Mouse (Mus musculus) adrenal gland, adult (tissue): ENCODE measurements at regions not wholly inside any gene's neighbourhood (a gene's known extent, or its start where the extent isn't known, plus 50 kb on each side); places are given as distances from the start of the nearest gene placed in this dataset.
"Not testable (repeated sequence)": the region's sequence is repeated elsewhere in the genome, so short reads cannot be mapped to it uniquely, and the experiment has no call there.

Source experiments
- DNase-seq, 2 experiments: peaks; one replicate each; pipeline ENCODE4 v3.0.0; 2022 to 2023; ENCODE audit warnings: low spot score in 1 of 2; ENCODE audit not compliant: inconsistent age in 2 of 2

DNA sequence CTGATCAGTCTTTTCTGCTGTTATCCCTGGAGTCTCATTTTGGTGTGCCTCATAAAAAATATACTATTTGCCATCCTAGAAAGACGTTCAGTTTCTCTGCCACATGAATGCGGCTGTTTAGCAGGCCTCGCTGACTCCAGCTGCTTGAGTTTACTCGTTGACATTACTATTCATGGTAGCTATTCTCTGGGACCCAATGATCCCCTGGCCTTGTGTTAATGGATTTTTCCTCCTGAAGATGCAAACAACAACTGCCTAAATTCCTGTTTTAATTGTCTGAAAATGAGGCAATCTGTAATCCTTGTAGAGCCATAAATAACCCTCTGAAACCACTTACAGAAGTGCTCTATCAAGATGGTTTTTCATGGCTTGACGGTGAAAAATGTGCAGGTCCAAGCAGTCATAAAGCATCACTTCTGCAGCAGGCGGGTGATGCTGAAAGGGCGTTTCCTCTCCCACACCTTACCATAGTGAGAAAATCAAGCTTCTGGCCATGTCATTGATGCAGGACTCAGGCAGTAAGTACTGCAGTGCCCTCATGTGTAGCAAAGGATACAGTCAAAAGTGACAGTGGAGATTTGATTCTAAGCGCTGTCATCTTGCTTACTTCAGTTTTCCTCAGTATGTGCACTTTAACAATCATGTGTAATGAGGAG is 419.7 kb upstream of the Lrp1b start:
- no peak for DNase-seq

DNA sequence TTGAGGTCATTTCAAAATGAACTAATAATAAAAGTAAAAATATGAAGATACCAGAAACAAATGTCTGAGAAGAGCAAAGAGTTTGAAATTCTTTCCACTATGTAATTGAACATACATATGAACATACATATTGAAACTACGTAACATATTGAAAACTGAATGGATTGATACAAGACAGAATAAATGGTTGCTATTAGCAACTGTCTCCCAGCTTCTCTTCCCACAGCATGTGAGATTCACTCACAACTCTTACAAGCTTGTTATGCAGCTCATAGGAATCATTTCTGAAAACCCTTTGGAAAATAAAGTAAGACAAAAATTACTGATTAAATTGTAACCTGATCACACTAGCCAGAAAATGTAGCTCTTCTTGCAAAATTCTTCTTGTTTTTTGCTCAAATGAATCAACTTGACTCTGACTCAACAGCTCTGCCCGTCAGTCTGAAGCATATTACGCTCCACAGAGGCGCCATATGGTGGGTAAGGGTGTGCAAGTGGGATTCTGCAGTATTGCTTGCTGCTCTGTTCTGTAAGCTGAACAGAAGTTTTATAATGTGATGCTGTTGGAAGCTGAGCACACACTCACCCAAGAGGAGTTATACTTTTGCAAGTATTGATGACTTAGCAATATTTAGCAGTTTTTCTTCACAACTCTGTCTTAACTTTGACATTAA is 444.3 kb upstream of the Lrp1b start:
- no peak for DNase-seq

DNA sequence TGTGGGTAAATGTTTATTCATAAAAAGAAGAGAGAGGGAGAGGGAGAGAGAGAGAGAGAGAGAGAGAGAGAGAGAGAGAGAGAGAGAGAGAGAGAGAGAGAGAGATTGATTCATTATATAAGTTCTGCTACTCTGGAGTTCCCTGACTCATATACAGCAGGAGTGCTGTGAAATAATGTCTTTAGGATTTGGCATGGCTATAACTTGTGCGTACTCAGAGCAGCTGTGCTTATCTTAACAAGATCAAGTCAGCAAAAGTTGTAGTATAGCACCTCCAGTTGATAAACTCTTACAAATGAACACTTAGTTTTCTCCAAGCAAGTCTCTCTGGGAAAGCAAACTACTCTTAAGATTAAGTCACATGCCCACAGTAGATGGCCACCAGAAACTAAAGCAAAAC is 435.3 kb upstream of the Kynu start:
- DNase-seq, result no peak

DNA sequence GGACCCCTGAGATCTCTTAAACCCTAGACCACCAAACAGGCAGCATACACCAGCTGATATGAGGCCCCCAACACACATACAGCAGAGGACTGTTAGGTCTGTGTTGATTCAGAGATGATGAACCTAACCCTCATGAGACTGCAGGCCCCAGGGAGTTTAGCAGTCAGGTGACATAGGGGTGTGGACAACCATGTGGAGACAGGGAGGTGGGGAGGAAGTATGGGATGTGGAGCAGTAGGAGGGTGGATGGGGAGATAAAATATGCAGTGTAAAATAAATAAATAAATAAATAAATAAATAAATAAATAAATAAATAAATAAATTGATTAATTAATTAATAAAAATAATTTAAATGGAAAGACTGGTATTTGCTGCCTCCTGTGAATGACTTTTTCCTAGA is 401.6 kb upstream of the Kynu start:
- no peak for DNase-seq

DNA sequence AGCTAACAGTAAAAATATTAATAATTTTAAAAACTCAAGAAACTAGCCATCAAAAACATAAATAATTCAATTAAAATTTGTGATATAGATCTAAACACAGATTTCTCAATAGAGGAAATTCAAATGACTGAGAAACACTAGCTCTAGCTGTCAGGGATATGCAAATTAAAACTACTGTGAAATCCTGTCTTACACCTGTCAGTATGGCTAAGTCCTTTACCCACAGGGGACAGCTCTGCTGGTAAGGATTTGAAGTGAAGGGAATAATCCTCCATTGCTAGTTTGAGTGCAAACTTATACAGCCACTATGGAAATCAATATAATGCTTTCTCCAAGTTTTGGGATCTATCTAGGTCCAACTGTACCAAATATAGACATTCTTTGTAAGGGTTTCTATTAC is 373.0 kb upstream of the Kynu start:
- DNase-seq, result no peak

DNA sequence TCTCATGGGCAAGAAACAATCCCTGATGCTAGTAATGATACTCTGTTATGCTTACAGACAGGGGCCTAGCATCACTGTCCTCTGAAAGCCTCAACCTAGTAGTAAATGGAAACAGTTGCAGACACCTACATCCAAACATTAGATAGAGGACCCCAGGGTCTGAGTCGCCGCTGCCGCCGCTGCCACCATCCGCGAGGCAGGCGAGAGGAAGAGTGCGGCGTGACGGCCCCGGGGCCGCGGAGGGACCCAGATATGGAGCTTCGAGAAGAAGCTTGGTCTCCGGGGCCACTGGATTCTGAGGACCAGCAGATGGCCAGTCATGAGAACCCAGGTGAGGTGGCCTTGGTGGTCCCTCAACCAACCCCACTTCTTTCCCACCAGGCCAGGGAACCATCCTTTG is 359.6 kb upstream of the Kynu start:
- DNase-seq, result not testable (repeated sequence)

DNA sequence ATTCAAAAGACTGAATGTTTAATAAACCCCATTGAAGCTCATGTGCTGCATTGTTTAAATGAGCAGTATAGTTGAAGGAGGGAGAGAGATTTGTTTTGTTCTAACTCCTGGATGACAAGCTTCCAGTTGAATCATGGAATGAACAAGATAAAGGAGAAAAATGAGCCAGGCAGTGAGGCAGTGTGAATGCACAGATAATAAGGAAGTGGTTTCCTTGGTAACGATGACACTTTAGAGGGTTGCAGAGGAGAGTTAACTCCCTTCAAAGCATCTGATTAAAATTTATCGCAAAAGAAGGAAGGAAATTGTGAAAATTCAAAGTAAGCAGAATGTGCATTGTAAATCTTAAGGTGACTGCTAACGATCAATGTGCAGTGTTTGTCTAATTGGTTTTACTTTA is 346.9 kb upstream of the Kynu start:
- no peak for DNase-seq

DNA sequence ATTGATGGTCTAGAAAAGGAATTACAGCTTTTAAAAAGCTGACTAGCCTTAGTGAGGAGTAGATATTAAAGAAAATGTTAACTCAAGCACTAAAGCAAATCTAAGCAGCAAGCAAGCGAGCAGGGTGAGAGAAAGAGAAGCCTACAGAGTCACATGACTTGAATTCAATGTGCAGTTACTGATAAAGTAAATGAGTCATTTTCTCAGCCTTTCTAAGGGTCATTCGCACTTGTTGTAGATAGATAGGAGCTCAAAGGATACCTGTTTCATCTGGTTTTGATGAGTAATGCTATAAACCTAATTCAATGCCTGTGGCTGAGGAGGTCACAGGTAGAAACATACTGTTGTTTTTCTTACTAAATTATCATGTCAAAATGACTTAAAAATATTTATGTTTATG is 341.2 kb upstream of the Kynu start:
- no peak for DNase-seq

DNA sequence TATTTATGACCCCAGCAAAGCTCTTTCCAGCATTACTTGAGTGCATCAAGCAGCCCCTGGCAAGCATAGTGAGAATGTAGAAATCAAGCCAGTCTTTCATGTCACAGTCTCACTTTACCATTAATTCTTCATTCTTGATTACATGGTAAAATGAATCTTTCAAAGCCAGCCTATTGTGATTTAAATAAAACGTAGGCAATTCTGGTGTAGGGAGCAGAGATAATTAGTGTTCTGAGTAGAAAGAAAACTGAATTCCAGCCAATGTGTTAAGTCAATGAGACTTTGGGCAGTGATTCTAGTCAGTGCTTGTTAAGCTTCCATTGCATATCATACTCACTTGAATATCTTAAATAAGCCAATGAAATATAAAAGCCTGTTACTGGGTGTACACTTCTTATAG is 338.0 kb upstream of the Kynu start:
- DNase-seq, result no peak

DNA sequence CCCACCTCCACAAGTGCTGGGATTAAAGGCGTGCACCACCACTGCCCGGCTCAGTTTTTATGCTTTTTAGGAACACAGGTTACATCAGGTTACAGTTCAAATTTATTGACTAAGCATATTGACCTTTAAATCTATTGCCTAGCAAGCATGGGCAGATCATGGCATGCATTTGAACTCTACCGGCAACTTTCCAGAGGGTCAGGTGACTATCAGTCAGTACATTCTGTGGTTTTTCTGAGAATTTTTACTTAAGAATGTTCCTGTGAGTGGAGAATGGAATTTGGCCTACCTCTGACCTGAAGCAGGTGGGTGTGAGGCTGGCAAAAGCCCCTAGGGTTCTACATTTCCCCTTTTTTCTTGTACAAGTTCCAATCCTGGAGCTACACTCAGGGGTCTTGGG is 332.4 kb upstream of the Kynu start:
- DNase-seq, result no peak

DNA sequence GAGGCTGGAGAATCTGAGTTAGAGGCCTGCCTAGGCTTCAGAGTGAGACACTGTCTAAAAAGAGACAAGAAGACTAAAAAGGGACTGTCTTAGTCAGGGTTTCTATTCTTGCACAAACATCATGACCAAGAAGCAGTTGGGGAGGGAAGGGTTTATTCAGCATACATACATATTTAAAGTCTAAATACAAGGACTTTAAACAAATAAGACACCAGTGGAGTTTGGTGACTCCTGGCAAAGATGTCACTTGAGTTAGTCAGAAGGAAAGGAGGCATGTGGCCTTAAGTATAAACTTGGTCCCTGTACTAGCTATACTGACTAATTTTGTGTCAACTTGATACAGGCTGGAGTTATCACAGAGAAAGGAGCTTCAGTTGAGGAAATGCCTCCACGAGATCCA is 330.4 kb upstream of the Kynu start:
- DNase-seq, result not testable (repeated sequence)

DNA sequence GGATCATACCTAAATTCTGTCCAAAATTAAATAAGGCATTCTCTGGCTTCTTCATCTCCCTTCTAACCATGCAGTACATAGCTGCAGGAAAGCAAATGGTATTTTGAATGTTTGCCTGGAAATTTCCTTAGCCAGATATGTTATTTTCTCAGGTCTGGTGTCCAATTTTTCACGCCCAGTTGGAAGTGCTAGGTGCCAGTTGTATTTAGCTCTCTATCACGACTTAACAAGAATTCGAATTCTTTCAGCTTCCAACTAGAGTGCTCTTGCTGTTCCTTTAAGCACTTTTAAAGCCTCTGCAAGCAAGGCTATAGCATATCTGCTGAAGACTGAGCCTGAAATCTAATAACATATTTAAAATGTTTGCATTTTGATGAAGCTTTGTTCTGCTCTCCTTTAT is 308.3 kb upstream of the Kynu start:
- no peak for DNase-seq

DNA sequence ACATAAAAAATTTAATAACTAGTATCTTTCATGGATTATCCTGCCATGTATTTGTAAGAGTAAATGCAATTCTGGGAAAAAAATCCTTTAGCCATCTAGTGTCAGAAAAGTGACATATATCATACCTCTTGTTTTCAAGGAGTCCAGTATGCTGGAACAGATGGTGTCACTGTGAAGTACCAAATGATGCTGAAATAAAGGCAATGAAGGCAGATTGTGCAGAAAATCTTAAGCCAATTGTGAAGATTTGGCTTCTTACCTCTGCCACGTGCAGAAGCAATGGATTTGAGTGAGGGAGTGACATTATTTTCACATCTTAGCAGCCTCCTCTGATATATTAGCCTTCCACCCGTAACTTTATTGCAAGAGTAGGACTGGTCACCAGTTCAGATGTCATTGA is 306.5 kb upstream of the Kynu start:
- no peak for DNase-seq

DNA sequence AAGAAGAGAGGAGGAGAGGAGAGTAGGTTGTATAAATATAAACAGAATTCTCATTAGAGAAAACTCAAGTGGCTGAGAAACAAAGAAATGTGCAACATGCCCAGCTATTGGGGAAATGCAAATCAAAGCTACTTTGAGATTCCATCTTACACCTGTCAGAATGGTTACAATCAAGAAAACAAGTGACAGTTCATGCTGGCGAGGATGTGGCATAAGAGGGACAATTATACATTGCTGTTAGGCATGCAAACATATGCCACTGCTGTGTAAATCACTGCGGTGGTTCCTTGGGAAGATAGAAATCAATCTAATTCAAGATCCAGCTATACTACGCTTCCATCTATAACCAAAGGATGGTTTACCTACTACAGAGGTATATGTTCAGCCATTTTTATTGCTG is 300.4 kb upstream of the Kynu start:
- no peak for DNase-seq

DNA sequence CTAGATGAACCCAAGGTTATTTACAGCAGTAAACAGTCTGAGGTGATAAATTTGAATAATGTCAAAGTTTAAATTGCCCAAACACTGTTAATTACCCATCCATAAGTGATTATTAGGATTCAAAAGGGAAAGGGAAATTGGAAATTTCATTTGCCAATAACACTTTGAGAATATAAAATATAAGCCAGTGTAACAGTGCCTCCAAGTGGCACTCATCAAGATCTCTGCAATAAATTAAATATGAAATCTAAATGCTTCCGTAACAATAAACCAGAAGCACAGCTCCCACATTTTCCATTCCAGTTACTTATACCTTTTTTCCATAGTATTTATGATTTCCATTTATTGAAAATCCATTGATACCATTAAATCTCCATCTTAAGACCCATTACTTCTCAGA is 284.3 kb upstream of the Kynu start:
- no peak for DNase-seq

DNA sequence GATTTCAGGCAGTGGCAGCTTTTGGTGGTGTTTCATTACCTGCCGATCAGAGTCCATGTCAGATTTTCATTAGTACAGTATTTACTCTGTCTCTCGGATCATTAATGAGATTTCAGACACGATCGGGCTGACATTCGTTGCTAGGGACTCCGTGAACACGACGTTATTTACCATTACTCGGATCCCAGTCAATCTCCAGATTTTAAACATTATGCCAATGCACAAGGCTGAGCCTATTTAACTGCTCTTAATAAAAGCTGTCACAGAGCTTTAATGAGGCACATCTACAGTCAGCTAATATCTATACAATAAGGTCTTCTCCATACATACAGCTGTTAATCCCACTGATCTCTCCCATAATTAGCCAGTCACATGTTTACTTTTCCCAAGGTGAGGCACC is 283.0 kb upstream of the Kynu start:
- DNase-seq, result no peak

DNA sequence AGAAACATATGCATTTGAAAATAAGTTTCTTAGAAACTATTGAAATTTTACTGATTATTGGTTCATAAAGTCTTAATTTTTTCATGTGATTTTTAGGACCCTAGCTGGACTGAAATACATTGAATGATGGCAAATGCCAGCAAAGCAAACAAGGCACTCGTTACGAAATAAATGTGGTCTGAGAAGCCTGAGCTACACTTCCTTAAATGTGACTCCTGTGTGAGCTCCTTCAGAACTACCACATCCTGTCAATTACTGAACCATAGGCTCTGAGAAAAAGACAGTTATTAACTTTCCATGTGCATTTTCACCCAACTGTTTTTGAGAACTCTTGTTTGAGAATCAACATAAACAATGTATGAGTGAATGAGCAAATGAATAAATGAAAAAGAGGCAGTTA is 281.1 kb upstream of the Kynu start:
- no peak for DNase-seq

DNA sequence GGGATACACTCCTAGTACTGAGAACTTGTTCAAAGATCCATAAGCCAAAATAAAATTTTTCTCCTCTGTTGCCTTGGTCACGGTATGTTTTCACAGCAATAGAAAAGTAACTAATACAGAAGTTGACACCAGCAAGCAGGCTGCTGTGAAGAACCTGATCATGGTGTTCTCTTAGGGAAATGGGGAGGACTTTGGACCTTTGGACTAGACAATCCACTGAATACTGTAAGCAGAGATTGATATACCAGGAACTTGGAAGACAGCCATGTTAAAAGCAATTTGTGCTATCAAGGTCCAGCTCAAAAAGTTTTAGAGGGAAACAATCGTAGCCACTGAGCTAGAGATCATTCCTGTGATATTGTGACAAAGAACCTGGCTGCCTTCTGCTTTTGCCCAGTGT is 259.3 kb upstream of the Kynu start:
- no peak for DNase-seq

DNA sequence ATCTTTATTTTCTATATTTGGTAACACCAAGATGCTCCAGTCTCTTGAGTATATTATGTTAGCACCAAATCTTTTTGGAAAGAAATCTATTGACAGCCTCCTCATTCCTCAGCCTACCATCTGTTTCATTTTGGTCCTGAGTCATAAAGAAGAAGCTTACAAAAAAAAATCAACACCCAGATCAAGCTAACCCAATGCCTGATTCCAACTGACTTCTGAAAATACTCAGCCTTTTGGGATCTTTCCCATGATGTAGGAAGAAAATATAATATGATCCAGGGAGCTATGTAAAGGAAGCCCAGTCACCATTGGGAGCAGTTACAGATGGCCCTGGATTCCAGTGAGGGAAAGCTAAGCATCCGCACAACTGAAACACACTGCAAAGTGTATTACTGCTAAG is 231.3 kb upstream of the Kynu start:
- DNase-seq, result no peak

DNA sequence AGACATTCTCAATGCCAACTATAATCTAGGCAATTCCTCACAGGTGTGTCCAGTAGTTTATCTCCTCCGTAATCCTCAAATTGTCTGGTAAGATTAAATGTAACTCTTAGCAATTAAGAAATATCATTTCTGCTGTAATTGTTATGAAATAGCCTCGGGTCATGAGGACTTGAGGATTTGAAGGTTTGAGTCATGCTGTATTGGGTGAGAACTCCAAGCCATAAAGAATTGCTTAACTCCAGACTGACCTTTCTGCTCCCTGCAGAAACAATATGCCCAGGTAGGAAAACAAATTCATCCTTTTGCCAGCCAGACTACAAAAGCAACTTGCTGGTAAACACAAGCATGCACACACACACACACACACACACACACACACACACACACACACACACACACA is 190.8 kb upstream of the Kynu start:
- DNase-seq, result no peak

DNA sequence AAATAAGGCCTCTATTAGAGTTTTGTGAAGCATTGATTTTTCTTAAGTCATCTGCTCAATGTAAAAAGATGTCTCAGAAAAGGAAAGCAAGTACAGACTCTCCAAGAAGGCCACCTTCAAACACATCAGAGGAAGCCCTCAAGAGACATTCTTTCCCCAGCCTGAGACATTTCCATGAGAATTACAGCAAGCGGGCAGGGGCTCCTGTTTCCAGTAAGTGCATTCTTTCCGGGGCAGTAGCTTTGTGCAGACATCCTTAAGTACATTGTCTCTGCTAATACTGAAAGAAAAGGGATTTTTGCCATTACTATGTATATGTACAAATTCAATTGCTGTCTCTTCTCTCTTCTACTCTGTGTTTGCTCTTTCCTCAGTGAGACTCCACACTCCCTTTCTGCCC is 189.3 kb upstream of the Kynu start:
- no peak for DNase-seq

DNA sequence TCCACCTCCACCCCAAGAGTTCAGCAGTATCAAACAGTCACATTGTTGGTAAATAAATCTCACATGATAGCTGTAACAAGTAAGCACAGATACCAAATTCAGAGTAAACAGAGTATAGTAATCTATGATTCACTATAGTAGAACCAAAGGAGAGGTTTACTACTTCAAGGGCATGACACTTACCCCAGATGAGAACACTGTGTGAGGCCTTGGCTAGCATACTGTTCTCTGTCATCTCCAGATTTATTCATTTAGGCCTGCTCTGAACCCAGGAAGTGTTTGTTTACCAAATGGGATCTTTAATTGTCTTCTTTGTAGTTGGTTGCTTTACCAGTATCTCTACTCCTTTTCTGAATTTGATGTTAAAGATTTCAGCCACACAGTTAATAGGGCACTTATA is 151.8 kb upstream of the Kynu start:
- DNase-seq, result peak; percentile 9 to 53
